Mouse (Mus musculus) lung, postnatal 14 days (tissue): ENCODE measurements around the gene Padi3.

Experiments
- DNase-seq: peaks from one replicate; pipeline ENCODE4 v3.0.0; 2021

Padi3 gene

DNA sequence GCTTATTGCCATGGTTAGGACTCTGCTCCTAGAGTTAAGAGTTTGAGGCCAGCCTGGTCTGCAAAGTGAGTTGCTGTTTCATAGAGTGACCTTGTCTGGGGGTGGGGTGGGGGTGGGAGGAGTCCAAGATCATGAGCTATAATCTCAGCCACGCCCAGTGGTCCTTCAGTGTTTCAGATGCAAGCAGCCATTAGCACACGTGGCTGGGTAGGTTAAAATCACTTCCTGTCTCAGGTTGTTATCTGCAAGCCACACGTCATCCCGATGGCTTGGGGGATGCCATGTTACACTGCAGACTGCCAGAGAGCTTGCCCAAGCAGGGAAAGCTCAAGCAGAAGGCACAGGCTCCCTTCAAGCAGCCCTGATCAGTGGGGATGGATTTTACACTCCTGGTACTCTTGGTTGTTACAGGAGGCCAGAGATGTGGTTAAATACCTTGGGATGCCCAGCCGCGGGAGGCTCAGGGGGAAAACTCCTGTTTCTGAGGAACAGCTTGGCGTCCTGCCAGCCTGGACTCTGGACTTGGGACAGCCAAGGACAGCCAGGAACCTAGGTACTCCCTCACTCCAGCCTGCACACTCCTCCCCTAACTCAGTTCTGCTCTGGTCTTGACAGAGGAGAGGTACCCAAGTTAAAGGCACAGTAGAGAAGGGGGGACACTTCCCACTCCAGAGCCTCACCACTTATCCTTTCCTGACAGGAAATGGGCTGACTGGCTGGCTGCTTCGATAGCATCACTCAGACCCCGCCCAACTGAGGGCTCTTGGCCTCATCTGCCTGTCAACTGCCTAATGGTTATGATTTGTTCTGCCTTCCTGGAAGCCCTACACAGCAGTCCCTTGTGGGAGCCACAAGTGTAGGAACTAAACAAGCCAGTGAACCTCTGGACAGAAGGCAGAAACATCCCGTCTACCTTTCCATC is 5.8 kb upstream of the Padi3 start:
- DNase-seq: peak; percentile 53

DNA sequence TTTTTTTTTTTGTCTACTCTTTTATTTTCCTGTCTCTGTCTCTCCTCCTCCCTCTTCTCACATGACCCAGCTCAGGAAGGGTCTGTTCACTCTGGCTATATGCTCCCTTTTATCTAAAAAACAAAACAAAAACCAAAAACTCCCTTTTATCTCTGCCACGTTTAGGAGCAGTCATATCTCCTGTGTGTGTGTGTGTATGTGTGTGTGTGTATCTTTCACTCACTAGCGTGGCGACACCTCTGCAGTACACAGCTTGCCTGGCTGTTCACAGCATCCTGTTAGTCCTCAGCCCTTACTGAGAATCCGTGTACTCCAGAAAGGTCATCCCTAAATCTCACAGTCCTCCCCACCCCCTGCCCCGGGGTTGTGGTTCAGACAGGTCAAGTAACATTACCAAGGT is 5.0 kb upstream of the Padi3 start:
- DNase-seq: no peak

- DNase-seq: peak; percentile 49
These were observed 4.1 kb upstream of the Padi3 start for GRCm38 (mm10) chr4:140814241-140815225.

- no peak for DNase-seq
These were observed 3.1 kb upstream of the Padi3 start for GRCm38 (mm10) chr4:140813358-140814185.

GRCm38 (mm10) chr4:140812609-140813008 is 2.2 kb upstream of the Padi3 start:
- DNase-seq: no peak

GRCm38 (mm10) chr4:140812191-140812590 is 1.7 kb upstream of the Padi3 start:
- no peak for DNase-seq

DNA sequence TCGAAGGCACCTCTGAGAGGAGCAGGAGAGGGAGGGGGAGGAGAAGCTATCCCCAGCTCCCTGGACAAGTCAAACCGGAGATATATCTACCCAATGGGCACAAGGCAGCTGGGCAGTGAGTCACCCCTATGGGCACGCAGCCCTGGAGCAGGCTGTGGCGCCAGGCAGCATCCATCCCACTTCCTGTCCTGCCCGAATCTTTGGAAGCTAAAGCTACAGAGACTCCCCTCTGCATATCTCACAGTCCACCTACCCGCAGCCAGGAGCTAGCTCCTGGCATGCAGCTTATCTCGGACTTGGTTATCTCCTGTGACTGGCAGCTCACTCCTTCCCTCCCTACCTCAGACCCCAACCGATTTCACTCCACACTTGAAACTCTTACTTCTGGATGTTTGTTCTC is 1.3 kb downstream of the Padi3 start:
- no peak for DNase-seq

- no peak for DNase-seq
These were observed 5.8 kb downstream of the Padi3 start for GRCm38 (mm10) chr4:140804601-140805000.

DNA sequence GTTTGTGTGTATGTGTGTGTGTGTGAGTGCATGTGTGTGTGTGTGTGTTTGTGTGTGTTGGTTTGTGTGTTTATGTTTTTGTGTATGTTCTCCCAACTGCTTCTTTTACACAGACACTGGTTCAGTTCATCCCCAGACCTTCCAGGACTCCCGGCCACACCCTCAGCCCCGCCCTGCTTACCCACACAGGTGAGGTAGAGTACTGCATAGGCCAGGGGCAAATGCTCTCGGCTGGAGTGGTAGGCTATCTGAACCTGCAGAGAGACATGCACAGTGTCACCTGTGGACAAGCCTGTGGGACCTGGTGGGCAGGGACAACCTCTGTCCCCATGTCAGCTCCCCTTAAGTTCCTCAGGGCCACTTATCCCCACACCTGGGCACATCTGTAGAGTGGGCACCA is 9.1 kb downstream of the Padi3 start:
- DNase-seq: no peak

DNA sequence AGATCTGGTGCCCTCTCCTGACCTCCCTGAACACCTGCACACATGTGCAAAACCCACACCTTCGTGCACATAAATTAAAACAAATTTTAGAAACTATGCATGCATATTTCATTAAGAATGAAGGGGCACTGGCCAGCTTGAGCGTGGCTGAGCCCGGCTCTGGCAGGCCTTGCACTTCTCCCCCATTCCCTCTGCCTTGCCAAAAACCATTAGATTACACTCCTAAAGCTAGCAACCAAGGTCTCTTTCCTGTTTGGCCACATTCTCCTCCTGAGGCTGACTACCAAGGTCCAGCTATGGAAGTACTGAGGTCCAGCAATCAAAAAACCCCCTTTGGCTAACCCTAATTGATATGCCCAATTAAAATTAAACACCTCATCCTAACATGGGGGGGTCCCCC is 13.7 kb downstream of the Padi3 start:
- no peak for DNase-seq

- peak; percentile 49 for DNase-seq
These were observed 15.8 kb downstream of the Padi3 start for GRCm38 (mm10) chr4:140794678-140795077.

DNA sequence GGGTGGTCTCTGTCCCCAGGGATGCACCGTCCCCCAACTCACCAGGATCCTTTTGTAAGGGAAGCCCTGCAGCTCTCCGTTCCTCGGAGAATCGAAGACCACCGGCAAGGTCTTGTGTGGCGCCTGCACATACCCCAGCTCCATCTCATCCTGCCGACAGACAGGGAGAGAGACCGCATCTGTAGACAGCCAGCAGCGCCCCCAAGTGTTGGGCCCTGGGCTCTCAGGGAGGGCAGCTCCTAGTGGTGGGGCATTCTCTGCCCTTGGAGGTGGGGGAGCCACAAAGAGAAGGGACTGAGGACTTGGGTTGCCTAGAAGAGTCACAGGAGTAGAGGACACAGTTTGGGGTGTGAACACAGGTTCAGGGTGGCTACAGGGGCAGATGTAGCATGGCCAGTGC is 16.7 kb downstream of the Padi3 start:
- no peak for DNase-seq

DNA sequence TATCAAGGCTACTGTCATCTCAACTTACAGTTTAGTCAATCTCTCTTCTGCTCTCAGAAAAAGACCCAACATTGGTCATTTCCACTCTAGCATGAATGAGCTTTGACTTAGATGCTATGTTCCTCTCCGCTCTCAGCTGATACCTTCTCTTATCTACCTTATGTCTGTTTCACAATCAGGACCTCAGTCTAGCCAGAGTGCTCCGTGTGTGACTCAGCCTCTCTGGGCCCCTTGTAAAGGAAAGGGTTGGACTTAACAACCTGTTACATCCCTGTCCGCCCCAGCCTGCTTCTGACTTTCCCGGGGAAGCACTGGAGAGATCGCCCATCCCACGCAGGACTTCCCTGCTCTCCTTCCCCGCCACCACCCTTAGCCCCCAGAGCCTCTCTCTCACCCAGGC is 17.9 kb downstream of the Padi3 start:
- DNase-seq: no peak

DNA sequence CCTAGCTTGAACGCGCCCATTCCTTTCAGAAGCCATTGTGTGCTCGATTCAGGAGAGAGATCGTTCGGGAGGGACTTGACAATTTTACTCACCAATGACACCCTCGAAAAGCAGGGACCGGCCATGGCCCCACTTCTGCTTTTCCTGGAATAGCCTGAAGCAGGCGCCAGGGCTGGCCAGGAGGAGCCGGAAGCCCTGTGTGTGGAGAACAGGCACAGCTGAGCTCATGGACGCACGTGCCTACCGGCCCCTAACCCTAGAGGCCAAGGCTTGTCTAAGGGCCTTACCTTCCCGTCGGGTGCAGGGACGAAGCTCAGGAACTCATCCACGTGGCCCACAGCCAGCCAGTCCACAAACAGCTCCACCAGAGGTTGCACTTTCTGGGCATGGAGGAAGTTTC is 19.4 kb downstream of the Padi3 start:
- no peak for DNase-seq

DNA sequence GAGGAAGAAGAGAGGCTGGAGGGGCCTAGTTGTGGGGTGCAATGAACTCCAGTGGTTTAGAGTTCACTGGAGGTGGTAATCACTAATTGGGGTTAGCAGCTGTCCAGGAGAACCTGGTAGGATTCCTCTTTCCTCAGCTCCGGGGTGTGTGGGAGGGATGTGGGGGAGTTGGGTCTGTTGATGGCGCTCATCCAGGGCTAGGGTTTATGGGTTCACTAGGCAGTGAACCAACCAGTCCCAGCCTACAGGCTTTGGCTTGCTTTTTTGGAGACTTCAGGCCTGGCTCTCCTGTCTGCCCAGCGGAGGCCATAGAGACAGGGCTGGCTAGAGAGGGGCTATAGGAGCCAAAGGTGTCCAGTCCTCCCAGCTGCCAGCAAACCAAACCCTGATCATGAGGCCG is 20.5 kb downstream of the Padi3 start:
- DNase-seq: no peak

GRCm38 (mm10) chr4:140788983-140789382 is 21.5 kb downstream of the Padi3 start:
- DNase-seq: peak; percentile 79

DNA sequence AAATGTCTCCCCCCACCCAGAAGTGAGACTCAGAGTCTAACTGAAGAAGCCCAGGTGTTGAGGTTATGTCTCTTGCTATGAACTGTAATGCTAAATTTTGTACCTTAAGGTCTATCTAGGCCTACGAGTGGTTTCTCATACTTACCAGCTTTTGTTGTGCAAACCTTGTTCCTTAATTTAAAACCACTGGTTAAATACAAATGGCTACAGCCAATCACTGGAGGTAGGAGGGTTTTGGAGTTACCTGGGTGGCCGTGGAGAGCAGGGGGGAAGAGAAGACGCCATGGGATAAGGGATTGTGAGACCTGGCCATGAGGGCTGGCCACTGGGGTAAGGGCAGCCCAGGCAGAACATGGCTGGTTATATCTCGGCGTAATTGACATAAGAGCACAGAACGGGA is 22.2 kb downstream of the Padi3 start:
- no peak for DNase-seq

GRCm38 (mm10) chr4:140787414-140787813 is 23.0 kb downstream of the Padi3 start:
- peak; percentile 54 for DNase-seq

GRCm38 (mm10) chr4:140785217-140785616 is 25.2 kb downstream of the Padi3 start:
- DNase-seq: no peak

- DNase-seq: no peak
These were observed 26.0 kb downstream of the Padi3 start for GRCm38 (mm10) chr4:140784292-140784945.

- no peak for DNase-seq
These were observed 27.6 kb downstream of the Padi3 start for GRCm38 (mm10) chr4:140782821-140783220.

DNA sequence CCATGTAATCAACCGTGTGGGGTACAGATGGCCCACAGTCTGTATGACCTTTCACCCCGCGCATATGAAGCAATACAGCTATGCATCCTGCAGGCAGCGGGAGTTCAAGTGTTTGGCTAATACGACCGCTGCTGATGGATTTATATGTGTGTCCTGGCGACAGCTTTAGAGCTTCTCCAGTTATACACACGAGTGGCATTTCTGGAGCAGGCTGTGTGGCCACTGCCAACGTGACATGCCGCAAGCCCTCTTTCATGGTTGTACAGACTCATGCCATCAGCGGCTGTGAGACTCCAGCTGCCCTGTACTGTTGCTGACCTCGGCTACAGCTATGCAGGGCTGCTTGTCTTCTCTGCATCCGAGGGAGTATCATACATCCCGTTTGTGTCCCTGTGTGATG is 29.9 kb downstream of the Padi3 start:
- no peak for DNase-seq
